Mouse (Mus musculus) kidney, adult 8-10 months (tissue): ENCODE results near the gene H2-M5.

Source experiments
- DNase-seq, 2 experiments: peaks; one replicate each; pipeline ENCODE4 v3.0.0; 2022

Gene H2-M5

GRCm38 (mm10) chr17:36947051-36947819, 42.1 kb downstream of the H2-M5 start:
- DNase-seq = peak in 1 of 2 experiments; percentile 41

GRCm38 (mm10) chr17:36944121-36944775, 45.1 kb downstream of the H2-M5 start:
- no peak for DNase-seq

- no peak for DNase-seq
Measured at GRCm38 (mm10) chr17:36943691-36944090, 45.6 kb downstream of the H2-M5 start.

DNA sequence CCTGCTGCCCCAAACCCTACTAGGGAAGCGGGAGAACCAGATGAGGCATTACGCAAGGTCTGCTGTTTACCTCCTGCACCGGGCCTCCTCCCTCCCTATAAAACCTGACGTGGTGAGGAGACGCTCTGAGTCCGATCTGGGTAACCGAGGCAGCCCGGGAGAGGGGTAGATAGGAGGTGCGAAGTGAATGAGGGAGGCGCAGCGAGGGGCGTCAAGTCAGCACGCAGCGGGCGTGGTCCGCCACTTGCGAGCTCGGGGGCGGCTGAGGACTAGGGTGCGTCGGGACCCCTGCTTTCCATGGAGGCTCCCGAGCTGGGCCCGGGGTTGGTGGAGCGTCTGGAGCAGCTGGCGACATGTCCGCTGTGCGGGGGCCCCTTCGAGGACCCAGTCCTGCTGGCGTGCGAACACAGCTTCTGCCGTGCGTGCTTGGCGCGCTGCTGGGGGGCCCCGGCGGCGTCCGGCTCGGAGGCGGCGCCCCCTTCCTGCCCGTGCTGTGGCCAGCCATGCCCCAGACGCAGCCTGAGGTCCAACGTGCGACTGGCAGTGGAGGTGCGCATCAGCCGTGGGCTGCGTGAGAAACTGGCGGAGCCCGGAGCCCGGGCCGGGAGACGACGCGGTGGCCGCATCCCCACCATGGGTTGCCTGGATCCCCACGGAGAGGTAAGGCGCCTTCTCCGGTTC, 46.4 kb downstream of the H2-M5 start, which contains the start of gene Rnf39:
Gene Rnf39 (plus strand): TSS at position 128 of the 681 bp plus-strand sequence.
- no peak for DNase-seq

DNA sequence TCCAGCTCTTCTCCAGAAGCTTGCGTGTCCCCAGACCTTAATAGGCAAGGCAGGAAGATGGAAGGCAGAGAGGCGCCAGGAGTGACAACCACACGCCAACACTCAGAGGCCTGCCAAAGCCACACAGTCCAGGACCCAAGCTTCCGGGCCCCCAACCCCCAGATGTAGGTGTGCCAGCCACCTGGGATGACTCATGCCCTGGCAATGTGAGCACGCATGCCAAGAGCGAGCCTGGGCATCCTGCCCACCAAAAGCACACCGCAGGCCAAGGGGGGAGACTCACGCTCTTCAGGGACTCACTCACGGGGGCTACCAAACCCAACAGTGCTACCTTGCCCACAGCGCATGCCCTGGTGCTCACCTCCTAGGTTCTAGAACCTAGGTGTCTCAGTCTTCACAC, 46.9 kb downstream of the H2-M5 start:
- DNase-seq = peak; percentile 43 to 45

DNA sequence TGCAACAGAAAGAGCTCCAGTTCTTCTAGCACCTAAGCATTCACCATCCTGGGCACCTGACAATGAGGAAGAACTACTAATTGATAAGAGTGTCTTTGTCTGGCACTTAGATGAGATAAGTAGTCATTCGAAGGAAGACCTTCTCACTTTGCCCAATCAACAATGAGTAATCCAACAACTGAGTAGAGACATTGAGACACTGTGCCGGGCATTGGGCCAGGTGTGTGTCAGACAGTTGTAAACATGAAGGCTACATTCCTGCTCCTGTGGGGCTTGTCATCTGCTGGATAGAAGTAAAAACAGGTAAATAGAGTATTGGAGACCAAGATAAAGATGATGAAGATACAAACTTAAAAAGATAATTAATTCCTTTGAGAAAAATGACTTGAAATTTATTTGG, 51.3 kb downstream of the H2-M5 start:
- no peak for DNase-seq
